Mouse (Mus musculus) forebrain, embryonic 10.5 days (tissue): ENCODE measurements around the gene Tas2r120. TPM values are rescaled to one million over a fixed set of nuclear protein-coding genes. Genes with fewer than 3 reads are reported as not detected.
"Not testable (repeated sequence)": the region's sequence is repeated elsewhere in the genome, so short reads cannot be mapped to it uniquely, and the experiment has no call there.

Experiments
- DNase-seq: peaks from one replicate; pipeline ENCODE4 v3.0.0-alpha.2; 2017; ENCODE audit warnings: low spot score; ENCODE audit errors: extremely low spot score
- H3K27ac ChIP-seq: fragments of 300-500 bp; sonication (generic); 2 replicates; pipeline ENCODE4 v1.5.1; 2016; ENCODE audit warnings: mild to moderate bottlenecking
- H3K27me3 ChIP-seq: fragments of 300-500 bp; sonication (generic); 2 replicates; pipeline ENCODE4 v1.6.1; 2016; ENCODE audit warnings: mild to moderate bottlenecking; ENCODE audit not compliant: poor library complexity, severe bottlenecking
- H3K36me3 ChIP-seq: fragments of 300-500 bp; sonication (generic); replicated peaks from 2 replicates; pipeline ENCODE4 v1.6.1; 2016; ENCODE audit warnings: mild to moderate bottlenecking, moderate library complexity
- H3K4me1 ChIP-seq: fragments of 300-500 bp; sonication (generic); 2 replicates; pipeline ENCODE4 v1.6.1; 2016
- H3K4me3 ChIP-seq: fragments of 300-500 bp; sonication (generic); 2 replicates; pipeline ENCODE4 v1.5.1; 2016; ENCODE audit warnings: mild to moderate bottlenecking, moderate library complexity
- H3K9me3 ChIP-seq: fragments of 300-500 bp; sonication (generic); 2 replicates; pipeline ENCODE4 v1.6.1; 2016; ENCODE audit warnings: mild to moderate bottlenecking, moderate library complexity
- WGBS: fragments of 180-500 bp; shearing (Covaris S2); methylation state at CpG from one replicate; pipeline ENCODE4 v1.1.7; 2016; 5-methylcytosine and 5-hydroxymethylcytosine counted together
- polyA plus RNA-seq: library from polyadenylated mRNA; unstranded; fragments of >200 nt; fragmentation: Nextera tagmentation; extraction: Ambion mirVana; gene quantifications from 2 replicates; pipeline ENCODE4 v1.2.1, GENCODE M21; 2016

Tas2r120 gene
- polyA plus RNA-seq, result not detected in 2 replicates

- no peak for DNase-seq
- no peaks in the 10 kb centered on the region for H3K4me1 ChIP-seq
- no peak within 1 kb of the TSS for H3K4me3 ChIP-seq
- no peaks in the 10 kb centered on the region for H3K27me3 ChIP-seq
- peaks cover 4% of the 10 kb centered on the region; the same call in 1 of the 2 replicates for H3K9me3 ChIP-seq
- H3K36me3 ChIP-seq, result no peaks in the 10 kb centered on the region
- H3K27ac ChIP-seq, result no peak within 1 kb of the TSS
Measured at GRCm38 (mm10) chr6:132656653-132657052, at the start of gene Tas2r120. Tas2r120 (plus strand) TSS chr6:132656953.

GRCm38 (mm10) chr6:132649399-132649798 lies 7.4 kb upstream of the Tas2r120 start:
- Histone ChIP-seq H3K4me1 (no peaks in the 10 kb centered on the region), H3K27ac (no peak overlapping the region), H3K27me3 (no peaks in the 10 kb centered on the region), H3K36me3 (no peaks in the 10 kb centered on the region), H3K9me3 (no peaks in the 10 kb centered on the region), H3K4me3 (no peak overlapping the region)
- DNase-seq, result no peak

- H3K27ac ChIP-seq, result no peak within 1 kb of the TSS
- H3K9me3 ChIP-seq, result no peaks in the 10 kb centered on the region
- DNase-seq, result no peak
- H3K4me1 ChIP-seq, result no peaks in the 10 kb centered on the region
- WGBS, result 86% methylated on average over 1 of the region's 1 CpGs
- no peak within 1 kb of the TSS for H3K4me3 ChIP-seq
- H3K27me3 ChIP-seq, result no peaks in the 10 kb centered on the region
- H3K36me3 ChIP-seq, result no peaks in the 10 kb centered on the region
Measured at GRCm38 (mm10) chr6:132651426-132651825, 5.3 kb upstream of the Tas2r120 start, which contains the start of gene A630073D07Rik. A630073D07Rik (minus strand) TSS chr6:132651526.

GRCm38 (mm10) chr6:132691596-132691995 lies 34.8 kb downstream of the Tas2r120 start:
- 93% methylated on average over 7 of the region's 7 CpGs for WGBS
- not testable (repeated sequence) for H3K9me3 ChIP-seq, H3K4me1 ChIP-seq, H3K36me3 ChIP-seq, H3K4me3 ChIP-seq, H3K27ac ChIP-seq, H3K27me3 ChIP-seq, DNase-seq

GRCm38 (mm10) chr6:132700907-132701306 lies 44.2 kb downstream of the Tas2r120 start, which contains the start of gene Tas2r121:
Tas2r121 (minus strand) TSS chr6:132701007.
- no peaks in the 10 kb centered on the region for H3K9me3 ChIP-seq
- no peaks in the 10 kb centered on the region for H3K27me3 ChIP-seq
- H3K27ac ChIP-seq, result no peak within 1 kb of the TSS
- H3K4me1 ChIP-seq, result no peaks in the 10 kb centered on the region
- WGBS, result 91% methylated on average over 1 of the region's 1 CpGs
- no peaks in the 10 kb centered on the region for H3K36me3 ChIP-seq
- no peak within 1 kb of the TSS for H3K4me3 ChIP-seq
- DNase-seq, result no peak

Other genes with a start within 250 kb of the Tas2r120 start
- not detected in 2 replicates for gene Prh1, start 87.1 kb upstream of the Tas2r120 start, polyA plus RNA-seq
- gene Prp2, start 61.0 kb upstream of the Tas2r120 start, polyA plus RNA-seq, result not detected in 2 replicates
- gene A630073D07Rik, start 5.4 kb upstream of the Tas2r120 start, polyA plus RNA-seq, result not detected in 2 replicates
- gene Tas2r121, start 44.1 kb downstream of the Tas2r120 start, polyA plus RNA-seq, result not detected in 2 replicates
- not detected in 2 replicates for gene Tas2r122, start 55.0 kb downstream of the Tas2r120 start, polyA plus RNA-seq
- not detected in 2 replicates for gene Tas2r115, start 81.1 kb downstream of the Tas2r120 start, polyA plus RNA-seq
- not detected in 2 replicates for gene Tas2r124, start 97.8 kb downstream of the Tas2r120 start, polyA plus RNA-seq
- gene Tas2r102, start 105.2 kb downstream of the Tas2r120 start, polyA plus RNA-seq, result not detected in 2 replicates
- gene Tas2r136, start 121.2 kb downstream of the Tas2r120 start, polyA plus RNA-seq, result not detected in 2 replicates
- gene Tas2r117, start 145.9 kb downstream of the Tas2r120 start, polyA plus RNA-seq, result not detected in 2 replicates
- not detected in 2 replicates for gene Tas2r123, start 190.2 kb downstream of the Tas2r120 start, polyA plus RNA-seq
- gene Tas2r116, start 198.5 kb downstream of the Tas2r120 start, polyA plus RNA-seq, result not detected in 2 replicates
- gene Tas2r110, start 211.1 kb downstream of the Tas2r120 start, polyA plus RNA-seq, result not detected in 2 replicates
- not detected in 2 replicates for gene Tas2r113, start 236.1 kb downstream of the Tas2r120 start, polyA plus RNA-seq